Mouse (Mus musculus): ENCODE measurements at regions not wholly inside any gene's neighbourhood (a gene's known extent, or its start where the extent isn't known, plus 50 kb on each side); places are given as distances from the start of the nearest gene placed in this dataset.
A peak's percentile ranks its signal among the peaks of the same experiment; 100 is the strongest.

DNA sequence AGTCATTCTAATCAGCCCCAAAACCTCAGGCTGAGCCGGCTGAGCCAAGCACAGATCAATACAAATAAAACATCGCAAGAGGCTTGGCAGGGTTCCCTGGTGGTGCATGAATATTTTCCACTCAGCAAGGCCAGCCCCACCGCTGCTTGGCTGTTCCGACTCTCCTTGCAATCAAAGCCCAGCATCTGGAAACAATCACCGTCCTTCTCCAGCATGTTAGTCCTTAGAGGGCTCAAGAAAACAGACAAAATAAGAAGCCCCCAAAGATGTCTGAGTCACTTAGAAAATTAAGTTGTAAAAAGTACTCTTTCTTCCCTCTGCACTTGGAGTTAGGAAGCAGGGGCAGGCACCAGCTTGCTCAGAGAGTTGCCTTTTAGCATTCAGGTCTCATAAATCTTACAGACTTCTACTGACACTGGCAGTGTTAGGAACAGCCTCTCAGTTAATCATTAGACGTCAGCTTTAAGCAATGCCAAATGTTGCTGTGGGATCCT, 54.4 kb upstream of the Ptgfr start:
- H3K4me1 ChIP-seq (replicated peaks; ENCODE audit: control insufficient read depth, insufficient read depth, low read length): no peaks in the 10 kb centered on the region
- no peak overlapping the region for H3K9ac ChIP-seq (ENCODE audit: low read depth, low read length)
- no peak overlapping the region for H3K4me2 ChIP-seq (replicated peaks; ENCODE audit: low read depth)
- ATAC-seq: no peak
- H3K27me3 ChIP-seq (replicated peaks; ENCODE audit: control insufficient read depth, insufficient read depth, low read length): no peaks in the 10 kb centered on the region
- H3K4me3 ChIP-seq (ENCODE audit: low read depth, low read length): no peak overlapping the region
- H3K27ac ChIP-seq (ENCODE audit: low read depth, low read length): no peak overlapping the region
- WGBS: 4% methylated on average over 6 of the region's 6 CpGs
- no peaks in the 10 kb centered on the region for H3K36me3 ChIP-seq (ENCODE audit: control insufficient read depth, insufficient read depth)
- H3K9me3 ChIP-seq (ENCODE audit: control insufficient read depth): no peaks in the 10 kb centered on the region
- no peak for TF ChIP-seq CTCF (IDR thresholded peaks at IDR 0.05; ENCODE audit: low read depth)

GRCm38 (mm10) chr3:151891336-151891735, 53.9 kb upstream of the Ptgfr start:
- Histone ChIP-seq H3K4me3 (ENCODE audit: low read depth, low read length) (no peak overlapping the region), H3K9ac (ENCODE audit: low read depth, low read length) (no peak overlapping the region), H3K9me3 (ENCODE audit: control insufficient read depth) (no peaks in the 10 kb centered on the region), H3K27ac (ENCODE audit: low read depth, low read length) (no peak overlapping the region), H3K4me2 (replicated peaks; ENCODE audit: low read depth) (no peak overlapping the region), H3K27me3 (replicated peaks; ENCODE audit: control insufficient read depth, insufficient read depth, low read length) (no peaks in the 10 kb centered on the region), H3K4me1 (replicated peaks; ENCODE audit: control insufficient read depth, insufficient read depth, low read length) (no peaks in the 10 kb centered on the region), H3K36me3 (ENCODE audit: control insufficient read depth, insufficient read depth) (no peaks in the 10 kb centered on the region)
- no peak for TF ChIP-seq CTCF (IDR thresholded peaks at IDR 0.05; ENCODE audit: low read depth)
- ATAC-seq: no peak
- 45% methylated on average over 3 of the region's 3 CpGs for WGBS

DNA sequence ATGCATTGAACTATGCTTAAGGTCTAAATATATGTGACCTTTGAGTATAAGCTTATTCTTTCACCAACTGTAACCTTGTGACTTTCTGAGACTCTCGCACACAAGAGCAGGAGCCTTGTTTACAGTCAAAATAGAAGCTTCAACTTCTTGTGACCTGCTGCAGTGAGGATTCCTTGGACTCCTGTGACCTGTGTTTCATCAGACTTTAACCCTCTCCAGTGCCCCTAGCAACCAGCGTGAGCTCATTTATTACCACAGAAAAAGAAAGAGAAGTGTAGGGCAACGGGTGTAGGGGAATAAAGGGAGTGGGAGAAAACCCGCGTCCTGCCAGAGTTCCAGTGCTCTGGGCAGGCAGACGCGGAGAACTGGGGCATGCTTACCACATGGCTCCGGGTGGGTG, 52.3 kb upstream of the Ptgfr start:
- Histone ChIP-seq H3K9me3 (ENCODE audit: control insufficient read depth) (no peaks in the 10 kb centered on the region), H3K27ac (ENCODE audit: low read depth, low read length) (no peak overlapping the region), H3K4me3 (ENCODE audit: low read depth, low read length) (no peak overlapping the region), H3K4me1 (replicated peaks; ENCODE audit: control insufficient read depth, insufficient read depth, low read length) (no peaks in the 10 kb centered on the region), H3K9ac (ENCODE audit: low read depth, low read length) (no peak overlapping the region), H3K27me3 (replicated peaks; ENCODE audit: control insufficient read depth, insufficient read depth, low read length) (no peaks in the 10 kb centered on the region), H3K4me2 (replicated peaks; ENCODE audit: low read depth) (peak overlapping the region; percentile 31), H3K36me3 (ENCODE audit: control insufficient read depth, insufficient read depth) (no peaks in the 10 kb centered on the region)
- TF ChIP-seq CTCF (IDR thresholded peaks at IDR 0.05; ENCODE audit: low read depth): no peak
- no peak; the same call in 1 of the 2 replicates for ATAC-seq
- WGBS: 32% methylated on average over 8 of the region's 8 CpGs

Data from intestine, postnatal 0 days (tissue).